ENCODE assay signal across 17 mouse cellular contexts in genomic region chr7:117484989-117485536, GRCm38 (mm10).
A peak's percentile ranks its signal among the peaks of the same experiment; 100 is the strongest.
DNase-seq lines count a peak whose midpoint lies in the region; ATAC-seq lines count a peak whose summit lies in the region.
"Had no signal": no experiment of that assay in that cellular context is flagged by ENCODE, and none has a peak within 500 bp of the region (broad histone marks: within the 10 kb centered on the region; RNA-seq: fewer than 3 reads in every experiment).

No protein-coding gene starts in this region.

- 73% methylated on average over 7 of the region's 7 CpGs for WGBS in embryonic facial prominence, embryonic 15.5 days
- WGBS in embryonic facial prominence, embryonic 10.5 days, result 91% methylated on average over 7 of the region's 7 CpGs

- no peaks in the 10 kb centered on the region for H3K4me1 ChIP-seq in embryonic facial prominence, embryonic 15.5 days
- H3K4me1 ChIP-seq in embryonic facial prominence, embryonic 10.5 days, result peaks cover 10% of the 10 kb centered on the region; the same call in 1 of the 2 replicates
- H3K4me1 ChIP-seq in brown adipose tissue, adult 24 weeks (ENCODE audit: control insufficient read depth, insufficient read depth, insufficient read length, low read length), result peaks cover 14% of the 10 kb centered on the region
- H3K4me1 ChIP-seq: hindbrain, embryonic 12.5 days; intestine, embryonic 15.5 days; neural tube, embryonic 13.5 days had no signal

- H3K36me3 ChIP-seq in embryonic facial prominence, embryonic 15.5 days, result no peaks in the 10 kb centered on the region
- no peaks in the 10 kb centered on the region for H3K36me3 ChIP-seq in embryonic facial prominence, embryonic 10.5 days (replicated peaks)
- H3K36me3 ChIP-seq: hindbrain, embryonic 12.5 days; intestine, embryonic 15.5 days; neural tube, embryonic 13.5 days had no signal

- peak; percentile 59; the same call in 1 of the 2 replicates for ATAC-seq in embryonic facial prominence, embryonic 15.5 days (ENCODE audit: insufficient number of reproducible peaks, low FRiP score, low TSS enrichment, low read depth)
- ATAC-seq in neutrophil, adult 5-6 weeks (ENCODE audit: extremely low read depth, insufficient number of reproducible peaks, low FRiP score, poor library complexity, severe bottlenecking), result peak; percentile 23
- ATAC-seq: forebrain, embryonic 14.5 days; intestine, embryonic 15.5 days; midbrain, embryonic 16.5 days had no signal

- no peak overlapping the region for H3K4me2 ChIP-seq in embryonic facial prominence, embryonic 15.5 days (replicated peaks)
- H3K4me2 ChIP-seq: hindbrain, embryonic 12.5 days; intestine, embryonic 15.5 days; lung, embryonic 14.5 days; neural tube, embryonic 13.5 days had no signal

- DNase-seq in embryonic facial prominence, embryonic 10.5 days (ENCODE audit: low spot score), result no peak
- DNase-seq in lung, postnatal 4 days, result peak; percentile 25 to 32
- DNase-seq in lung, postnatal 10 days, result no peak
- no peak for DNase-seq in cerebellum, adult 11 months
- DNase-seq in gastrocnemius, adult 8-10 months (ENCODE audit: low spot score in 2 of 2), result no peak
- DNase-seq: gastrocnemius, postnatal 25 days; kidney, postnatal 25 days; left cerebral cortex, postnatal 4 days; lung, embryonic 14.5 days had no signal

- no peak overlapping the region for H3K9ac ChIP-seq in embryonic facial prominence, embryonic 15.5 days
- H3K9ac ChIP-seq: hindbrain, embryonic 12.5 days; intestine, embryonic 15.5 days; lung, embryonic 14.5 days; neural tube, embryonic 13.5 days had no signal

- H3K4me3 ChIP-seq in embryonic facial prominence, embryonic 15.5 days (replicated peaks), result no peak overlapping the region
- H3K4me3 ChIP-seq in embryonic facial prominence, embryonic 10.5 days, result no peak overlapping the region
- no peak overlapping the region for H3K4me3 ChIP-seq in brown adipose tissue, adult 24 weeks (ENCODE audit: insufficient read depth, low read depth, low read length)
- H3K4me3 ChIP-seq: hindbrain, embryonic 12.5 days; intestine, embryonic 15.5 days; neural tube, embryonic 13.5 days had no signal

- H3K9me3 ChIP-seq in embryonic facial prominence, embryonic 15.5 days (replicated peaks), result no peaks in the 10 kb centered on the region
- H3K9me3 ChIP-seq in embryonic facial prominence, embryonic 10.5 days, result no peaks in the 10 kb centered on the region
- H3K9me3 ChIP-seq: hindbrain, embryonic 12.5 days; intestine, embryonic 15.5 days; neural tube, embryonic 13.5 days had no signal

- no peak overlapping the region for H3K27ac ChIP-seq in embryonic facial prominence, embryonic 15.5 days (replicated peaks)
- no peak overlapping the region for H3K27ac ChIP-seq in embryonic facial prominence, embryonic 10.5 days (replicated peaks)
- H3K27ac ChIP-seq in brown adipose tissue, adult 24 weeks (replicated peaks; ENCODE audit: low read depth, low read length), result 0 out of 2 replicates have a peak overlapping the region, but pooled peaks have one; percentile 1
- H3K27ac ChIP-seq: hindbrain, embryonic 12.5 days; intestine, embryonic 15.5 days; neural tube, embryonic 13.5 days had no signal

- H3K27me3 ChIP-seq in embryonic facial prominence, embryonic 15.5 days, result no peaks in the 10 kb centered on the region
- H3K27me3 ChIP-seq in embryonic facial prominence, embryonic 10.5 days (replicated peaks; ENCODE audit: low read depth, poor library complexity, severe bottlenecking), result no peaks in the 10 kb centered on the region
- H3K27me3 ChIP-seq: hindbrain, embryonic 12.5 days; intestine, embryonic 15.5 days; neural tube, embryonic 13.5 days had no signal

Comparison
In these comparisons a context has a peak if more than half of its experiments do, and no peak if none do; other contexts are left out.
1. DNase-seq: peak in lung, postnatal 4 days (2 of 2); none in embryonic facial prominence, embryonic 10.5 days (single experiment), lung, postnatal 10 days (single experiment), cerebellum, adult 11 months (single experiment) and gastrocnemius, adult 8-10 months (0 of 2).